Mouse (Mus musculus) kidney, adult 18-20 months (tissue): ENCODE data around the gene Zfp865.
"Not testable (repeated sequence)": the region's sequence is repeated elsewhere in the genome, so short reads cannot be mapped to it uniquely, and the experiment has no call there.

Source experiments
- DNase-seq: peaks from one replicate; pipeline ENCODE4 v3.0.0; 2021

Zfp865 gene

DNA sequence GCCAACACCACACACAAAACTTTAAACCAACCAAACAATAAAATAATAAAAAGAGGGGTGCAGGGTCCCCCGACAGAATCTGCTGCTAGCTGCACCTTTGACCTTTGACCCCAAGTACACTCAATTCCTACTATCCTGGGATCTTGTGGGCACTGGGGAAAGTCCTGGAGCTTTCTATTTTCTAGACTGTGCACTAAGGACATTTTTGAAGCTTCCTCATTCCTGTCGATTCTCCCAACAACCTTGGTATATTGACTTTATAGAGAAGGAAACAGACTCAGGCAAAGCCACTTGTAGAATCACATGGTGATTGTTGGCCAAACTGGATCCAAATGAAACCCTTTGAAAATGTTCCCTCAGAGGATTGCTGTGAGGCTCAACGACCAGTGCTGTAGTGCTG is 4.1 kb upstream of the Zfp865 start:
- DNase-seq: no peak

DNA sequence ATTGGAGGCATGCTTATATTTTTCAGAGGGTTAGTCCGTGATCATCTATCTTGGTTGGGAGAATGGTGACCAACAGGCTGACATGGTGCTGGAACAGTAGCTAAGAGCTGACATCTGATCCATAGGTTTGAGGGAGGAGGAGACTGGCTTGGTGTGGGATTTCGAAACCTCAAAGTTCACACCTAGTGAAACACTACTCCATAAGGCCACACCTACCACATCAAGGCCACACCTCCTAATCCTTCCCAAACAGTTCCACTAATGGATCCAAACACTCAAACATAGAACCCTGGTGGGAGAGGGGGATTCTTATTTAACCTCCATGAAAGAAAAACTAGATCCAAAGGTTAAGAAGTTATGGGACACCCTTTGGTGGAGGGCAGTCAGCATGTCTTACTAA is 3.3 kb upstream of the Zfp865 start:
- no peak for DNase-seq

DNA sequence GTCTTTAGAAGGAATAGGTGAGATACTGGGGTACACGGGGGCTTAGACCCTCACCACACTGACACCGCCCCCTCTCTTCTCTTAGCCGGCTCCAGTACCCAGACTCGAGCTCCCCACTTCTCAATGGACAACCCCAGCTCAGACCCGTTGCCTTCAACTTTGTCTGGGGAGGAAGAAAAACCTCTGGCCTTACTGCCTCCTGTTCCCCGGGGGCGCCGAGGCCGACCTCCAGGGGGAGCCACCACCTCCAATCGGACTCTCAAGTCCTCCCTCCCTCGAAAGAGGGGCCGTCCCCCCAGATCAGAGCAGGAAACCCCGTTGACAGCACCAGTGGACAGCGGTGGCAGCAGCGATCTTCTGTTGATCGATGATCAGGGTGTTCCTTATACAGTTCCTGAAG is 2.8 kb upstream of the Zfp865 start:
- DNase-seq: no peak

DNA sequence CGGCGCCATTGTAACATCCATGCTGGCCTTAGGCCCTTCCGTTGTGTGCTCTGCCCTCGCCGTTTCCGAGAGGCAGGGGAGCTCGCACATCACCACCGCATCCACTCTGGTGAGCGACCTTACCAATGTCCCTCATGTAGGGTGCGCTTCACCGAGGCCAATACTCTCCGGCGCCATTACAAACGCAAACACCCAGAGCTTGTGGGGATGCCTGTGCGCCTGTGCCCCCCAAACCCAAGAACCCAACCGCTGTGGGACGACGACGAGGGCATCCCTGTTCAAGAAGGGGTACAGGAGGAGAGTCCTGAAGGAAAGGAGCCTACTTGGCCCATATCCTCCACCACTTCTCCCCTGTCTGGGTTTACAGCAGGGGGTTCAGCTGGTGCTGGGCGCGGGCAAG is 2.2 kb upstream of the Zfp865 start:
- no peak for DNase-seq

DNA sequence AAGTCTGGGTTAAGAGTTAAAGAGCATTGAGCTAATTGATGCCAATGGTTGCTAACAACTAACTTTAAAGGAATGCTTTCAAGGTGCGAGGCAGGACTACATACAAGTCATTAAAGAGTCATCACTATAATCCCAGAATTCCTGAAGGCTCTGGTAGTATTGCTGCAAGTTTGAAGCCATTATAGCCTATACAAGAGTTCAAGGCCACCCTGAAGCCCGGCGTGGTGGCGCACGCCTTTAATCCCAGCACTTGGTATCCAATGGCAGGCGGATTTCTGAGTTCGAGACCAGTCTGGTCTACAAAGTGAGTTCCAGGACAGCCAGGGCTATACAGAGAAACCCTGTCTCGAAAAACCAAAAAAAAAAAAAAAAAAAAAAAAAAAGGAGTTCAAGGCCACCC is 600 bp upstream of the Zfp865 start:
- DNase-seq: not testable (repeated sequence)

DNA sequence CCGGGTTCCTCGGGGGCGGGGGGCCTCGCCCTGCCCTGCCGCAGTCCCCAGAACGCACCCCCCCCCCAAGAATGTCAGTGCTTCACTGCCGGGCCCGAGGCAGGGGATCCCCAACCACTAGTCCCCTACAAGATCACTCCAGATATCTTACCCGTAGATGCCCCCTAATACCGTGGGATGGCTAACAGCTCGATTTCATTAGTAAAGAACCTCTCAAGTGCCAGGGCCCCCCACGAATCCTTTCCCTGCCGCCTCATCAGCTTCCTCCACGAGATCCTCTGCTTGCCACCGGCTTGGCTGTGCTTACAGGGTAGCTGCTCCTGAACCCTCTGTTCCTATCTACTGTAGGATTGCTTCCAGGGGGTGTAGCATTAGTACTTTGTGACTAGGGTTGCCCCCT is 509 bp downstream of the Zfp865 start:
- DNase-seq: no peak

DNA sequence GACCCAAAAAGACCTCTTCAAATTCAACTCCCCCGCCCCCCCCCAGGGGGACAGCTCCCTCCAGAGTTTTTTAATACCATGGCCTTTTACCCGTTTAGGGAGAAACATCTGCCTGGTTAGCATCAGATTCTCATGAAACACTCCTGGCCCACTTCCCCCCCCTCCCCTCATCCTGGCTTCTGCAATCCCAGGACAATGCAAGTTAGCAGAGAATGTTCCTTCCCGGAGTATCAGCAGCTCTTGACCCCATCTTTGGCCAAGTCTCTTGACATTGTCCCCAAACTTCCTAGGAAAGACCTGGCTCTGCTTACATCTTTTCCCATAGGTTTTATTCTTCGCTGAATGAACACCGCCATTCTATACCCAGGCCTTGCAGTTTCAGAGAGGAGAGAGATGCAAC is 1.0 kb downstream of the Zfp865 start:
- DNase-seq: no peak

DNA sequence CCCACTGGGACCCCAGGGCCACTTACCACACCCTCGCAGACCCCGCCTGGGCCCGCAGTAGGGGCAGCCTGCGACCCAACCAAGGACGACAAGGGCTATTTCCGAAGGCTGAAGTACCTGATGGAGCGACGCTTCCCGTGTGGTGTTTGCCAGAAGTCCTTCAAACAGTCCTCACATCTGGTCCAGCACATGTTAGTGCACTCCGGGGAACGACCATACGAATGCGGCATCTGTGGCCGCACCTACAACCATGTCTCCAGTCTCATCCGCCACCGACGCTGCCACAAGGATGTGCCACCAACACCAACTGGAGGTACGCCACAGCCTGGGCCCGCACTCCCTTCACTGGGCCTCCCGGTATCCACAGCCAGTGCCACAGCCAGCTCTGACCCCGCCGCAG is 9.4 kb downstream of the Zfp865 start:
- DNase-seq: no peak

DNA sequence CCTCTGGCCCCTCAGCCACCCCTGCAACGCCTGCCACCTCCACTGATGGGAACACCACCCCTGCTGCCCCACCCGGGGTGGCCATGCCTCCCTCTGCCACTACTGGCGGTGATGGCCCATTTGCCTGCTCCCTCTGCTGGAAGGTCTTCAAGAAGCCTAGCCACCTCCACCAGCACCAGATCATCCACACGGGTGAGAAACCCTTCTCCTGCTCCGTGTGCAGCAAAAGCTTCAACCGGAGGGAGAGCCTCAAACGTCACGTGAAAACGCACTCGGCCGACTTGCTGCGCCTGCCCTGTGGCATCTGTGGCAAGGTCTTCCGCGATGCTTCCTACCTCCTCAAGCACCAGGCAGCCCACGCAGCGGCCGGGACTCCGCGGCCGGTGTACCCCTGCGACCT is 9.8 kb downstream of the Zfp865 start:
- DNase-seq: no peak

DNA sequence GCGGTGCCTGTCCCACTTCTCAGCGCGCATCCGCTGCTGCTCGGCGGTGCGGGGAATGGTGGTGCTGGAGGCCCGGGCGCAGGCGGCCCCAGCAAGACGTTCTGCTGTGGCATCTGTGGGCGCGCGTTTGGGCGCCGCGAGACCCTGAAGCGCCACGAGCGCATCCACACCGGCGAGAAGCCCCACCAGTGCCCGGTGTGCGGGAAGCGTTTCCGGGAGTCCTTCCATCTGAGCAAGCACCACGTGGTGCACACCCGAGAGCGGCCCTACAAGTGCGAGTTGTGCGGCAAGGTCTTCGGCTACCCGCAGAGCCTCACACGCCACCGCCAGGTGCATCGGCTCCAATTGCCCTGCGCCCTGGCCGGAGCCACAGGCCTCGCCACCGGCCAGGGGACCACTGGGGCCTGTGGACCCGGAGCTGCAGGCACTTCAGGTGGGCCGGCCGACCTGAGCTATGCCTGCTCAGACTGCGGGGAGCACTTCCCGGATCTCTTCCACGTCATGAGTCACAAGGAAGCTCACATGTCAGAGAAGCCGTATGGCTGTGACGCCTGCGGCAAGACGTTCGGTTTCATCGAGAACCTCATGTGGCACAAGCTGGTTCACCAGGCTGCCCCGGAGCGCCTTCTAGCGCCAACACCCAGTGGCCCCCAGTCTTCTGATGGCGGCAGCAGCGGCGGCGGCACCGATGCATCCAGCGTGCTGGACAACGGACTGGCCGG is 10.5 kb downstream of the Zfp865 start:
- DNase-seq: no peak

DNA sequence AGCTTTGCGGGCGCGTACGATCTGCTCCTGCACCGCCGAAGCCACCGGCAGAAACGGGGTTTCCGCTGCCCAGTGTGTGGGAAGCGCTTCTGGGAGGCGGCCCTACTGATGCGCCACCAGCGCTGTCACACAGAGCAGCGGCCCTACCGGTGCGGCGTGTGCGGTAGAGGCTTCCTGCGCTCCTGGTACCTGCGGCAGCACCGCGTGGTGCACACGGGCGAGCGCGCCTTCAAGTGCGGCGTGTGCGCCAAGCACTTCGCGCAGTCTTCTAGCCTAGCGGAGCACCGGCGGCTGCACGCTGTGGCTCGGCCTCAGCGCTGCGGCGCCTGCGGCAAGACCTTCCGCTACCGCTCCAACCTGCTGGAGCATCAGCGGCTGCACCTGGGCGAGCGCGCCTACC is 11.3 kb downstream of the Zfp865 start:
- no peak for DNase-seq

DNA sequence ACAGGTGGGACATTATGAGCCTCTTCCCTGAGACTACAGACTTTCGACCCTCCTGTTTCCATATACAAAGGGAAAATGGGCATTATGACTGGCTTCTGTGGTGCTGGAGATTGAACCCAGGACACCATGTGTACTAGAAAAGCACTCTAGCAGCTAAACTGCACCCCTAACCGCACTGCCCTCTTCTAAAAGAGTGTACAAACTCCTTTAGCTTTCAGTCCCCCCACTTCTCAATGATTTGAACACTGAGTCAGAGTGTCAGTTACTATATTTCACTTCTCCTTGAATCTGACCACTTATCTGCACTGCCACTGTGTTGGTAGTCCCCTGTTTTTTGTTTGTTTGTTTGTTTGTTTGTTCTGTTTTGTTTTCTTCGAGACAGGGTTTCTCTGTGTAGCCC is 13.6 kb downstream of the Zfp865 start, which contains the start of gene 4632433K11Rik:
TSS of gene 4632433K11Rik (plus strand) at position 301 of the 400 bp plus-strand sequence.
- no peak for DNase-seq

DNA sequence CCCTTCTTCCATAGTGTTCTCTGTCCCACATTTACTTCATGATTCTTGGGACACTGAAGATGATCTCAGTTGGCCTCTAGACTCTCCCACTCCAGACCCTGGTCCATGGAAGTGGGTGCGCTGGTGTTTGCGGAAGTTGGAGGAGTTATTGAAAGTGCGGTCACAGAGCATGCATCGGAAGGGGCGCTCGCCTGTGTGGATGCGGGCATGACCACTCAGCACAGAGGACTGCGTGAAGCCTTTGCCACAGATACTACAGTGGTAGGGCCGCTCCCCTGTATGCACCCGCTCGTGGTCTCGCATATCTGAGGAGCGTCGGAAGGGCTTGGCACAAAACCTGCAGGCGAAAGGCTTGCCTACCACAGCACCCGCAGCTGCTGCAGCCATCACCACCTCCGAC is 15.5 kb downstream of the Zfp865 start:
- no peak for DNase-seq

DNA sequence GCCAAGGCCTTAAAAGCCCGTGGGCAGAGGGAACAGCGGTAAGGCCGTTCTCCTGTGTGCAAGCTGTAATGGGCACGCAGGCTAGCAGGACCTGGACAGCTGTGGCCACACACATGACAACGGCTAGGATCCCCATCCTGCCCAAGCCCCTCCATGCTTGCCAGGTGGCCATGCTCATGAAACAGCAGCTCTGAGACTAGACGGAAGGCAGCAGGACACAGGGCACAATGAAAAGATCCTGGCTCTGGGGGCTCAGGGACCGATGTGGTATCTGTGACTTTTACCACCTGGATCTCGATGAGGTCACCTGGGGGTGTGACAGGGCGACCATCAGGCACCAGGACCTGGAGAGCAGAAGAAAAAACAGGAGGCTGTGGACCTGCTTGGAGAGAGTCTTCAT is 16.0 kb downstream of the Zfp865 start:
- DNase-seq: no peak

DNA sequence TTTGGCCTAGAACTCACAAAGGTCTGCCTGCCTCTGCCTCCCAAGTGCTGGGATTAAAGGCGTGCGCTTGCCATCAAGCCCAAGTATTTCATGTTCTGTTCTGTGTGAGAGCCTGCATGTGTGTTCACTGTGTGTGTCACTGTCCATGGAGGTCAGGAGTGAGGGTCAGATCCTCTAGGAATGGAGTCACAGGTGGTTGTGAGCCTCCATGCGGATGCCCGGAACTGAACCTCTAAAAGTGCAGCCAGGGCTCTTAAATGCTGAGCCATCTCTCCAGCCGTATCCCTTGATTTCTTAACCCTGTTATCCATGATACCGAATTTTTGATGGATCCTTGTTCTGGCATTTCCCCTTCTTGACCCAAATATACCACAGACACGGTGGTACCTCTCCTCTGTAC is 16.9 kb downstream of the Zfp865 start:
- no peak for DNase-seq

DNA sequence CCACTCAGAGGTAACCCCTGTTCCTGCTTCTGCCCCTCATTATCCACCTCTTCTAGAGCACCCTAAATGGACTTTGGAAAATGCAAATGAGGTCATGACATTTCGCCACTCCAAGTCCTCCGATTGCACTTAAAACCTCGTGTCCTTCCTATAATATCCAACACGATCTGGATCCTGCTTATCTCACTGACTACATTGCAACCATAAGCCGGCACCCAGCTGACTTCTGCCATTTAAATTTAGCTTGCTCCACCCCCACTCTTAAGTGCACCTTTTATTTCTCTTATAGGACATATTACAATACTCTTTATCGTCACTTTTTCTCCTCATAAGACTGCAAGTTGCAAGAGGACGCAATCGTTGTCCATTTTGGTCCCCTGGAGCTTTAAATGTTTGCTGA is 17.3 kb downstream of the Zfp865 start:
- DNase-seq: no peak

DNA sequence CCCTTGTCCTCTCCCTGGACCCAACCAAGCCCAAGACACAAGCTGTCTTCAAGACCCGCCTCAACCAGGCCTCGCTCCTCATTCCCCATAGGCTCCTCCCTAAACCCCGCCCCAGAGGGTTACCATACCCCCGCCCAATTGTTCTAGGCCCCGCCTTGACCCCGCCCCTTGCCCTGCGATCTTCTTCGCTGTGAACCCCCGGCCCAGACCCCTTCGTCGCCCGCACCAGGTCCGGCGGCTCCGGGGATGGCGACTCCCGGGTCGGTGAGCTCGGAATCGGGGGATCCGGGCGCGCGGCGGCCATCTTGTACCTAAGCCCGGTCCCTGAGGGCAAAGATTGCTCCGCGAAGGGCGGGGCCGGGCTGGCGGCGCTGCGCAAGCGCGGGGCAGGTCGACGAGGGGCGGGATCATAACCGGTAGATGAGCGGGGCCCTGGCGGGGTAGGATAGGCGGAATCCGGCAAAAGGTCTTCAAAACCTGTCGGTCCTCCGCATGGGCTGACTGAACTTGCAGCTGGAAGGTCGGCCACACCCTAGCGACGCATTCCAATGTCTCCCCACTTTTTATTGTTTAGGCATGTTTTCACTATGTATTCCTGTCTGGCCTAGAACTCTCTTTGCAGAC is 18.0 kb downstream of the Zfp865 start, which contains the start of gene Zfp784:
TSS of gene Zfp784 (minus strand) at position 338 of the 624 bp plus-strand sequence.
- DNase-seq: peak; percentile 97

DNA sequence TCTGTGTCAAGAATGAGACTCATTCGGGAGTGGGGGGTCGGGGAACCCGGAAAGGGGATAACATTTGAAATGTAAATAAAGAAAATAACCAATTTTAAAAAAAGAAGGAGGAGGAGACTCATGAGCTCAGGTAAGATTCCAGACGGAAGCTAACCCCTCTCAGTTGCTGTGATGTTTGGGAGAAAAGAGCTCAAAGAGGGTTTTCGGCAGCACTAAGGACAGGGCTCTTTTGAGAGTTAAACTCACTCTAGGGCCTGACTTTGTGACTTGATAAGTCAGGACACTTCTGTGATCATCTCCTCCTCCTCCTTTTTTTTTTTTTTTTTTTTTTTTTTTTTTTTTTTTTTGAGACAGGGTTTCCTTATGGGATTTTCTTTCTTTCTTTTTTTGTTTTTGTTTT is 18.8 kb downstream of the Zfp865 start:
- DNase-seq: no peak

DNA sequence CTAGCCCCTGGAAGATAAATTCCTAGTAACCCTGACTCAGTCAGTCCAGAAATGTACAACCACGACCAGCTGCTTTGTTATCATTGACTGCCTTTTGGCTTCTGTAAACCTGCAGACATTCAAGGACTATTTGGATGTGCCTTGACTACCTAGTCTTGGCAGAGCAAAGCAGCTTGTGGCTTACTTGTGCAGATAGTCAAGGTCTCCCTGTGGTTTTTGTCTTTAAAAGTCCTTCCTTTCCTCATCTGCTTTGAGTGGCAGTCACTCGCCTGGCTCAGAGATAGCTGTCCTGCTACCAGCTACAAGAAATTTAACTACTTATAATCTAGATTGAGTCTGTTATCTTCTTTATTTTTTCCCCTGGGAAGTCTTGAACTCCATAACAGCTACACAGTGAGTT is 24.8 kb downstream of the Zfp865 start:
- no peak for DNase-seq

DNA sequence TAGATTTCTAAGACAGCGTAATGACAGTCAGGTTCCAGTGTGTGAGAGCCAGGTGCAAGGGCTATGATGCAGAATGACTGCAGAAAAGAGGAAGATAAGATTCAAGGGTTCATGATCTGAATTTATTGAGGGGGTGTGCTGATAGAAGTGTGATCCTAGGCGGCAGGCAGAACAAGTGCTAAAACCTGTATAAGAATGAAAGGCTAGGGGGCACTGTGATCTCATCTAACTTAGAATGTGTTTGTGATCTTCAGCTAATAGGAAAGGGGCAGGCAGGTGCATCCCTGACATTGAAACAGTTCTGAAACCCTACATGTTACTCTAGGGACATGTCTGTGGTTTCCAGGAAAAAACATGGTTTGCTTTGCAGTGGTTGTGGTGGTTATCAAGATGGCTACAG is 25.9 kb downstream of the Zfp865 start:
- DNase-seq: no peak

DNA sequence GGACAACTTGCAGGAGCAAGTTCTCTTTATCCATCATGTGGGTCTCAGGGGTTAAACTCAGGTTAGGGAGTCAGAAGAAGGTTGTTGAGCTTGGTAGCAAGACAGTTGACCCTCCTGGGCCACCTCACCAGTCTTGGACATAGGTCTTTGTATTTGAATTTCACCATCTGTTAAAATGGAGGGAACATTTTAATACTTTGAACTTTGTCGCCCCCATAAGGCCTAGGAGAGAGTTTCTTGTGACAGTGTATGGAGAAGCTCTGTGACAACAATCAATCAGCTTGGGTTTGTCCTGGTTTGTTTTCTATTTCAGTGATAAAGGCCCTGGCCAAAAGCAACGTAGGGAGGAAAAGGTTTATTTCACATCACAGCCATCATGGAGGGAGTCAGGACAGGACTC is 27.1 kb downstream of the Zfp865 start:
- peak; percentile 27 for DNase-seq

DNA sequence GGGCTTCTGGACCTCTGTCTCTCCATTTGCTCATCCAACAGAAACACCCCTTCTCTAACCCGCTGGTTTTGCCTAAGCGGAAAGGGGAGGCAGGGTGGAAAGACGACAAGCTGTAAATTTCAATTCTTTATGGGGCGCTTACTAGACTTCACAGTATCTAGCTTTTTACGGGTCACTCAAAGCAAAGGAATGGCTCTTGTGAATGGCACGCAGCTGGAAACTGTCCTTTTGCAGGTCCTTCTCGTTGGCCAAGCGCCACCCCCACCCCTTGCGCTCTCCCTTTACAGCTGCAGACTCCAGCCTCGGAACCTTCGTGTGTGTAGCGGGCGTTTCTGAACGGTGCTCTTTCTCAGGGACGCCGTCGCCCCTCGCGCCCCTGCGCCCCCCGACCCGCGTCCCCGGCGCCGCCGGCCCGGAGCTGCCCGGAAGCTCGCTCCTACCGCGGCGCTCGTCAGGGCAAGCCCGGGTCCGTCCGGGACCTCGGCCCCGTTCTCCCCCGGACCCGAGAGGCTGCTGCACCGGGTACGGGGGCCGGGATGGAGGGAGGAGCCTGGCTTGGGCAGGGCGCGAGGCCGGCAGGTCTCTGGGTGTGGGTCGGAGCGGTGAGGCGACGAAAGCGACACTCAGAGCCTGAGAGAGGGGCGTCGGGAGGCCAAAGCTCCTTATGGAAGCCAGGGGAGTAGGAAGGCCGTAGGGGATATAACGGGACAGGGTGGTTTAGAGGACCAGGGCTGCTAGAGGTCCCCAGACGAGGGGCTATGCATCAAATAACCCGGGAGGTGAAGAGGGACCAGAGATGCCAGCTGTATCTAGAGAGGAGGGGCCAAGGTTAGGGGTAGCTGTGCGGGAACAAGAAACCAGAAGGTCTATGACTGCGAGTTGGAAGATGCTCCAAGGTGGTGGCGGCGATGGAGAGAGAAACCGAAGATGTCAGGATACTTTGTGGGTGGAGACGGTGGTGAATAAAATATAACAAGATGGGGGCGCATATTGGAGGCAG is 31.3 kb downstream of the Zfp865 start, which contains the start of gene Zfp580:
TSS of gene Zfp580 (plus strand) at position 346 of the 1,000 bp plus-strand sequence.
- DNase-seq: peak; percentile 83

DNA sequence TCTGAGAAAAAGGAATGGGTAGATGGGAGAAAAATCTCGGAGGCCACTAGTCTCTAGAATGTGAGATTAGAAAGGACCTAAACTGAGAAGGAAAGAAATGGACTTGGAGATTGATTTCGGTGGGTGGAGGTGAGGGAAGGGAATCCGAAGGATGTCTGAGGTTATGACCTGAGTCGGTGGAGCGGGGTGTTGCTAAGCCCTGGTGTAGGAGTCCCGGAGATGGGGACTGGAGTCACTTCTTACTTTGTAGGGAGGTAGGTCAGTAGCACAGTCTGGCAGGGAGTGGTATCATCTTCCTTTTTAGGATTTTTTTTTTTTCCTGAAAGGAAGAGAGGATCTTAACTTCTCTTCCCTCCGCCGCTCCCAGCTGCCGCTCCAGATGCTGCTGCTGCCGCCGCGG is 32.3 kb downstream of the Zfp865 start:
- no peak for DNase-seq
